Mouse (Mus musculus) urinary bladder, postnatal 14 days (tissue): ENCODE data around the gene Gnb3.

Experiments
- DNase-seq: peaks from one replicate; pipeline ENCODE4 v3.0.0; 2021; ENCODE audit warnings: low spot score

The Gnb3 gene

DNA sequence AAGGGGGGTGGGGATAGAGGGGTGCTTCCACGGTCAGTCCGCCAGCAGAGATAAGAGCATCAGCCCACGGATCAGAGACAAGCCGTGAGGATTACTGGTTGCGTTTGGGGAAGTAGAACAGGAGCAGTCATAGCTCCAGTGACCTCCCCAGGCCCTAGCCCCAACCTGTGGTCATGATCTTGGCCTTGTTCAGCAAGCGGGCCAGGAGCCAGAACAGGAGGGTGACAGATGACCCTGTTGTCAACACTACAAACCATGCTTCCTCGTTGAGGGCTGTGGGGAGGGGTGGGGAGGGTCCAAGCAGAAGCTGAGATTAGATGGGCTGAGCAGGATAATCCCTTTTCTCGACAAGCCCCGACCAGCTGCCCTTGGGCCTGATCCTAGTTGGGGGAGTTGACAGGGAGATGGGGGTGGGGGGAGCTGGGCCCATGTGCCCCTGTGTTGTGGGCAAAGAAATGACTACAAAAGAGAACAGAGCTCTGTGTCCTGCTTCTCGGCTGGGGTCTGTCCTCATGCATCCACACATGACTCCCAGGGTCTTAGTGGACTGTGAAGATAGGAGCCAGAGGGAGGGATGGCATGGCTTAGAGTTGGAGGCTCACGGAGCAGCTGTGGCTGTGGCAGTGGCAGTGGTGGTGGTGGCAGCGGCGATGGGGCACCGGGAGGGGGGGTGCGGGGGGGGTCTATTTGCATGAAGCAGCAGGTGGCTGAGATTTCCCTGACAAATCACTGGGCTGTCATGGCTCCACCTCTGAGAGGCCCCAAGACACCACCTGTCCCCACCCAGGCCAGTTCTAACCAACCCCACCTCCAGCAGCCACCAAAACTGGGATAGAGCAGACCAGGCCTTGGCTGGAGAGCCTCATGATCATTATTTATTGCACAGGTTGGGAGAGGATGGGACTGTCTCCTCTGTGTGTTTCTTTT, at the start of gene Gnb3:
TSS of gene Gnb3 (minus strand) at position 35 of the 927 bp plus-strand sequence.
- no peak for DNase-seq

DNA sequence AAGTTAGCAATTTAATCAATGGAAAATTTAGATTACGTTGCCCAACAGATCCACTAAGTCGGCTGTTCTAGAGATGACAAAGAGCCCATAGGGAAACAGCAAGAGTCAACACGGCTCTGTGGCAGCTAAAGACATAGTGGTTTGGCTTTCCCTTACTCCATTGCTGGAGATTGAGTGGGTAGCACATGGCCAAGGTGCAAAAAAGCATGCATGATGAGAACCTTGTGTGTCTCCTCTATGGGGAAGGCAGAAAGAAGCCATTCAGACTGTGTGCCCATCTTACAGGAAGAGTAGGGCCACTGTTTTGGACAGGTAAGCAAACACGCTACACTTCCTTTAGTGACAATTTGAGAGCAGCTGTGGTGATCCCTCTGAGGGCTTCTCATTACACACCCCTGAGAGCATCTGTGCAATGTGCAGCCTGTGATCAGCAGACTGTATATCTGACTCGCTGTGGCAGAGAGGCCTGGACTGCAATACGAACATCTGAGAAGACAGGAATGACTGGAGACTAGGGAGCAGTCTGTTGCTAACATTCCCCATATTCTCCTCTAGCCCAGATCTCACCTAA, 48.6 kb upstream of the Gnb3 start:
- DNase-seq: no peak

DNA sequence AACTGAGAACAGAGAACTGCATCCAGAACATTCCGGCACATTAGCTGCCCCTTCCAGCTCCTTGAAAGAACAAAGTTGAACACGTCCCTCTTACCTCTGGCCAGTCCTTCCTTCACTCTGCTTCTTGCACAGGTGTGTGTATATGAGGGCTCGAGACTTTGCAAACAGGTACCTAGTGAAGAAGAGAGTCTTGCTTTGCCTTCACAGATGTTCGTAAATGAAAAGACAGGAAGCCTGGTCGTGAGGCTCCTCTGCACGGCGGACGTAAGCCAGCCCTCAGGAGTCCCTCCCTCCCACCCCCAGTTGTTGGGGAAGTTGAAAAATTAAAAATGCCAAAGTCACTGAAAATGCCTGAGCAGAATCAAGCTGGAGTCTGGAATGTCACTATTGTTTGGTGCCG, 47.9 kb upstream of the Gnb3 start, which contains the start of gene Cd4:
TSS of gene Cd4 (minus strand) at position 236 of the 400 bp plus-strand sequence.
- no peak for DNase-seq

DNA sequence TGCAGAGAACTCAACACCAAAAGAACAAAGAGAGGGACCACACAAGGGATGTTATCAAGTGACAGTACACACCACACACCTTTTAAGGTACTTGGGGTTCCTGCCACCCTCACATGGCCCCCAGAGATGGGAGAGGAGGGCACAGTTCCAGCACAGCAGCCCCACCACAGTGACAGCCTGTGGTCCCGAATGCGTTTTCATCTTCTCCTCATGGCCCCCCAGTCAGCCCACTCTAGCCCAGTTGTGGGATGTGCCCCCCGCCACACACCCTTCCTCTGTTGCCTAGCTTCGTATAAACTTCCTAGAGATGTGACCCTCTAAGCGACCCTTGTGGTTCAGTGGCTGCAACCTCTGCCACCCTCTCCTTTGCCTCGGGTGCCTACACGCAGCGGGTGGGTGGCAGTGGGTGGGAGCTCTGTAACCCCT, 45.9 kb upstream of the Gnb3 start:
- DNase-seq: no peak

DNA sequence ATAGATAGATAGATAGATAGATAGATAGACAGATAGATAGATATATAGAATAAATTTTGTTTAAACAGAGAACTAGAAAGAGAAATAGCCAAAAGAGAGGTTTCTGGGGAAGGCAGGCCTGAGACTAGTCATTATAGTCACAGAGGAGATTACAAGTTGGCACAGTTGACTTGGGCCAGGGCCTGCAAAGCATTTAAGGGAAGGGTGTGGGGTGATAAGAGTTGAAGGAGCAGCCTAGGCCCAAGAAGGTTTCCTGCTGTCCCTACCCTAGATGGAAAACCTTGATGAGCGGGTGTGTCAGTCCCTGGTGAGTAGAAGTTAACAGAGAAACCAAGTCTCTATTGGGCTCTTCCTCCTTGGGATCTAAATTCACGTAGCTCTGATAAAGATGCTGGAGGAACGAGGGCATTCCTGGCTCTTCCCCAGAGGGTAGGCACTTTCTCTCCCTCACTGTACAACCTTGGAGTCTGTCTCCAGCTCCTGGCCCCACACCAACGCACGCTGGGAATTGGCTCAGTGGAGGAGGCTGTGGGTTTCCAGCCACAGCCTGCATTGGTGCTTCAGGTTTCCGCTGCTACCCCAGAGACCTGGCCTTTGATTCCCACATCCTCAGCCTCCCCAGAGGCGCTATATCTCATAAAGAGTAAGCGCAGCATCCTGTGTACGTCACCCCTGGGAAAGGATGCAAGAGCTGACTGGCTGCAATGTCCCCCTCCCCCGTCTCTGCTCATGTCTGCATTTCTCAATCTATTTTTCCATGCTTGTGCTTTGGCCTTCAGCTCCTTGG, 44.8 kb upstream of the Gnb3 start:
- DNase-seq: no peak

DNA sequence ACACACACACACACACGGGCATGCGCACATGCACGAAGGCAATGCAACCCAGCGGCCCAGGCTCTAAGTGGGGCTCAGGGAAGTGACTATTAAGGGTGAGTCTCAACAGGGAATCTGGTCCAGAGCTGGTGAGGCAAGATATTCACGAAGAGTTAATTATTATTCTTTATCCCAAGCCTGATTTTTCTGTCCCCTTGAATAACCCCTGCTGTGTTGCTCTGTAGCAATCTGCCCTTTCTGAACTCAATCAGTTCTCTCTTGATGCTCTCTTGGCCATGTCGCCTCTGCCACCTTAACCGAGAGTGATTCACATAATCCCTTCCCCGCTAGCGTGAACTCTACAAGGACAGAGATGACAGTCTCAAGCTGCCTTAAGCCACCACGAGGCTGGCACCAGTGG, 43.3 kb upstream of the Gnb3 start:
- no peak for DNase-seq

DNA sequence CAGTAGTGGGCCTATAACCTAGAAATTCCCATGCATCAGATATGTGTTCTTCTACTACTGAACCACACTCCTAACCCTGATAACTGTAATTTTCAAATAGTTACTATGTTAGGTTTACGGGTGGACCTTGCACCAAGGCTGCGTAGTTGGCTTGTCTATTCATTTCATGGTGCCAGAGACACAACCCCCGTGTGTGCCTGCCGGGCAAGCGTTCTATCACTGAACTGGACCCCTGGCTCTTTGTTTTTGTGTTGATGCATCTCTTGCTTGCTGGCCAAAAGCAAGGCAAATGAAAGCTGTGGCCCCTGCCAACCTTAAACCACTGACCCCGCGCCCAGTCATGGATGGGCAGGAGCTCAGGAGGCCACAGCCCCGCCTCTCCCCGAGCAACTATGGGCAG, 41.7 kb upstream of the Gnb3 start:
- no peak for DNase-seq

DNA sequence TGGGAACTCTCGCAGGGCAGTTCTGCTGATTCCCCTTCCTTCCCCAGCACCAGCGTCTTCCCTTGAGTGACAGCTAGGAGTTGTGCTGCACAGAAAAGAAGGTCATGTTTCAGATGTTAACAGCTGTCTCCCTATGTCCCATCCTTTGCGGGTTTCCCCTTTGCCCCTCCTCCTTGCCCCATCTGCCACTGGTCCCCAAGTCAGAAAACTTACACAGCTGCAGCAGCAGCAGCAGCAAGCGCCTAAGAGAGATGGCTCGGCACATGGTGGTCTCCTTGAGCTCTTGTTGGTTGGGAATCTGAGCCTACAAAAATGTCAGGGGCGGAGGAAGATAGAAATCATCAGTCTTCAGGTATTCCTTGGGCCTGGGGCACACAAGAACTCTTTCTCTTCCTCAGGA, 39.3 kb upstream of the Gnb3 start:
- DNase-seq: no peak

DNA sequence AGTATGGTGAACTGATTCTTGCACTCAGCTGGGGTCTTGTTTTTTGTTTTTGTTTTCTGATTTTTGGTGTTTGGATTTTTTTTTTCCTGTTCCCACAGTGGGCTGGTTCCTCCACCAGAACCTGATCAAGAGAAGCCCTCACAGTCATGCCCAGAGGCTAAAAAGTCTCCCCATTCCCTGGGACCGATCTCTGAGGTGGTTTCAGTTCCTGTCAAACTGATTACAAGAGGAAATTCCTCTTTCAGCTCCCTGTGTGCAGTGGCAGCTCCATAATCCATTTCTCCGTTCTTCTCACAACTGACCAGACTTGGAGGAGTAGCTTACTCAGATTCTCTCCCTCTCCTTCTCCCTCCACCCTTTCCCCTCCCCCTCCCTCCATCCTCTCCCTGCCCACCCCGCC, 34.3 kb upstream of the Gnb3 start:
- no peak for DNase-seq

DNA sequence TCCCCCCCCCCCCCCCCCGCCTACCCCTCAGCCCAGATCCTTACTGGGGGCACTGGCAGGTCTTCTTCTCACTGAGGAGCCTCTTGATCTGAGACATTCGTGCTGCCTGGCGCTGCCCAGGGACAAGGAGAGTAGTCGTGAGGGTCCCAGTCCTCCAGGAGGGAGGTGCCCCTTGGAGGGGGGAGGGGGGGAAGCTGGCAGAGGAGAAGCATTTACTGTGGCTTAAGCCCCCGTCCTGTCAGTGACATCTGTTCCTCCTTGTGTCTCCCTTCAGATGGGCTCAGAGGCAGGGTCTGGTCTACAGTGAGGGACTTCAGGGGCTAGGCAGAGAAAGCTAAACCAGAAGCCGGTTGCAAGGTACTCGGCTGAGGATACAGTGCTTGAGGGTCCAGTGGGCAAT, 26.5 kb upstream of the Gnb3 start:
- no peak for DNase-seq

DNA sequence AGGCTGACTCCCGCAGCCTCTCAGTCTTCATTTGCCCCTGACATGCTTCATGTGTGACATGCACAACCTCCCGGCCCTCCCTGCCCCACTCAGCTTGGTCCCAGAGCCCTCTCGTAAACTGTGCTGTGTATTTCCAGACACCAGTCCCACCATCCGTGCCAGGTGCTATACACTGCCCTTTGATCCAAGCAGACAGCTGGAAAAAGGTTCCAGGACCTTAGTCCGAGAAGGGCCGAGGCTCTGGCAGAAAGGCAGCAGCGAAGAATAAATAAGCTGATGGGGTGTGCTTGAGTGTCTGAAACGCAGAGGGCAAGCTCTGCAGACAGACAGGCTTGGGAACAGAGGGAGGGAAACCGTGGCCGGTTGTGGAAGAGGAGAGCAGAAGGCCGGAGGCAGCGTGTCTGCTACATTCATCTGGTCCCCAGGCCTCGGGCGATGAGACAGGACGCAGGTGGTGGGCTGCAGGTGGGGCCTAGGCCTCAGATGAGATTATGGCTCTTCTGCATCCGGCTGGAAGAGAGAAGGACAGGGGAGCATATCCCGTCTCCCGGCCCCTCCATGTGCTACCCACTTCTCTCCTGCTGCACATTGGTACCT, 25.8 kb upstream of the Gnb3 start:
- no peak for DNase-seq

DNA sequence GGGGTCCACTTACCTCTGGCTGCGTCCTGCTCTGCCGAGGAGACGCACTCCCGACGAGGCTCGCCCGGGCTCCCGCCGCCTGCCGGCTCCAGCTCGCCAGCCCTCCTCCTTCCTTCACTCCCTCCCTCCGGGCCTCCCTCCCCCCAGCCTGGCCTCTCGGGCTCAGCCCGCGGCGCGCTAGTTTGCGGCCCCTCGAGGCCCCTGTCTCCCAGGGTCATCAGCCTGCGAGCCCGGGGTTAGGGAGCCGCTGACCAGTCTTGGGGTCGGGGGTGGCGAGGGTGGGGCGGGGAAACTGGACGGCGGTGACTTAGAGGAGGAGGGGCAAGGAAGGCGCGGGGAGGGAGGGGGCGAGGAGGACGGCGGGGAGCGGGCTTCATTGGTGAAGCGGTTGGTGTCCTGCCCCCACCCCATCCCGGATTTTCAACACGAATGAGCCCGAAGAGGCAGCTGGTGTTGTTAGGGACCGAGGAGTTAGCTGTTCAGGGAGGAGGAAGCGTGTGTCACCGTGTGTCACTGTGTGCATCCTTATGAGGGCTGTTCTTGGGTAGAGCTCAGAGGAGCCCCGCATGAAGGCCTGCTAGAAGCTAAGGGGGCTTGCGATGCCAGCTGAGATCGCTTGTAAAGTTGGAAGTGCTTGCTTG, 23.7 kb upstream of the Gnb3 start, which contains the start of gene Gpr162:
TSS of gene Gpr162 (minus strand) at position 326 of the 641 bp plus-strand sequence.
- DNase-seq: peak; percentile 68

DNA sequence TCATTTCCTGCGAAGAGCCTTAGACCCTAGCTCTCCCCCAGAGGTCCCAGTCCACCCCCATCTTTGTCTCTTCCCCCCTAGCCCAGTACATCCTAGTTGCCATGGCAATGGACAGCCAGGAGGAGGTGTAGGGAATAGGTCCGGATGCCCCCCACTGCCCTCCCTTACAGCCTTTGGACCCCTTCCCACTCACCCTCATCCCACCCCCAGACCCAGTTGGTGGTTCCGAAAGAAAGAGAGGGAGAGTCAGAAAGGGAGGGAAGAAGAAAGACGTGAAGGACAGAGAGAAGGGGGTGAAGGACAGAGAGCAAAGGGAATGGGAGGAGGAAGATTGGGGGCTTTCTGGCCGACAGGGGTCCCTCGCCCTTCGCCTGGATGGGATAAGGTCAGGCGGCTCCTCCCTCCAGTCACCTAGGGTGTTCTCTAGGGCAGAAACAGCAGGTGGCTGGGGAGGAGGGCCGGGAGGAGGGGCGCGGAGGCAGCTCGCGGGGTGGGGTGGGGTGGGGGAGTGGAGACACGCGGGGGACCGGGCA, 23.1 kb upstream of the Gnb3 start:
- DNase-seq: no peak

DNA sequence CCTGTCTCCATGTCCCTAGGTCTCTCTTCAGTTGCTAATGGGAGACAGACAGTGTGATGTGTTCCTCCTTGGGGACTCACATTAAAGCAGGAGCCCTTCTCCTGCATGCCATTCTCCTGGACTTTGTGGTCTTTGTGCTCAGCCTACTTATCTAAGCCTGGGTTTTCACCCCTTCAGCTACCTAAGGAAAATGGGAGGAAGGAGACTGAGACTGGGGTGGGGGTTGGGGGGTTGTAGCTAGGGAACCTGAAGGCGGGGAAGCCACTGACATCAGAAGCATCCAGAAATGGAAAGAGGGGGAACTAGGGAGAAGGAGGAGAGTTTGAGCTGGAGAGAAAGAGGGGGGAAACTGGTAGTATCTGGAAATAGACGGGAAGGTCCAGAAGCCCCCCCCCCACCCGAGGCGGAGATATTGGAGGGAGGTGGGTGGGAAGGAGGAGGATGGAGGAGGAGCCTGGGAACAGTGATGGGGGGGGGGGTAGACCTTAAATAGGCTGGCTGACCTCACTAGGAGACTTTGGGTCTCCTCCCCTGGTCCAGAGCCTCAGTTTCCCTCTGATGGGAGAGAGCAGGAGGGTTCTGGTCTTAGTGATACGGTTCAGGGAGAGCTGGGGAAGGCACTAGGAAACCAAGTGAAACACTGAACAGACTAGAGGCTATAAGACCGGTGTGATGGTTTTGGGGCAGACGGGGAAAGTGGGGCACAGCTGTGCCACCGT, 22.5 kb upstream of the Gnb3 start:
- DNase-seq: no peak

DNA sequence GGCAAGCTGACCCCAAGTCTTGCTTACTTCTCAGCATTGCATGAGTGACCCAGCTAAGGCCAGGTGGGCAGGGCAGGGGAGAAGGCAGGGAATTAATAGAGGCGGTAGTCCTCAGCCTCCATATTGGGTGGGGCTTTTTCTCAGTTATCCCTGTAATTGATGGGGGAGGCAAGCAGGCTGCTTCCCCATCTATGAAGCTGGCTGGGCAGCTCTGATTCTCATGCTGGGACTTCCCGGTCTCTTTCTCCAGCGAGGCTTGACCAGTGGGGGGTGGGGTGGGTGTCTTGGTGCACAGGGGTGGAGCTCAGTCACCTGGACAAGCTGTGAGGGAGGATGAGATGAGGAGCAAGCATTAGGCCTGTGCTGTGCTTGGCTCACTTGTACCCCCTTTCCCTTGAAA, 21.7 kb upstream of the Gnb3 start:
- DNase-seq: no peak

DNA sequence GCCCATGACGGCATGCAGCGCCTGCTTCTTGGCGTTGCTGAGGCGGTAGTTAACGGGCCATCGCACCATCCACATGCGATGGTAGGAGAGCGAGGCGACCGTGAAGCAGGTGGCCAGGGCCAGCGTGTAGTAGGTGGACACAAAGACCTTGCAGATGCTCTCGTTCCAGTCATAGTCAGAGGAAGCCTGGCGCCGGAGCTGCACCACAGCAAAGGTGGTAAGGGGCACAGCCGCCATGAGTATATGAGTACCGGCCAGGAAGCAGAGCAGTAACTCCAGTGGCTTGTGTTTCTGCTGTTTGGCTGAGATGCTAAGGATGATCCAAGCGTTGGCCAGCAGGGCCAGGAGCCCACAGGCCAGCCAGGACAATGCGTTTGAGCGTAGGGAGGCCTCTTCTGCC, 21.2 kb upstream of the Gnb3 start:
- no peak for DNase-seq

DNA sequence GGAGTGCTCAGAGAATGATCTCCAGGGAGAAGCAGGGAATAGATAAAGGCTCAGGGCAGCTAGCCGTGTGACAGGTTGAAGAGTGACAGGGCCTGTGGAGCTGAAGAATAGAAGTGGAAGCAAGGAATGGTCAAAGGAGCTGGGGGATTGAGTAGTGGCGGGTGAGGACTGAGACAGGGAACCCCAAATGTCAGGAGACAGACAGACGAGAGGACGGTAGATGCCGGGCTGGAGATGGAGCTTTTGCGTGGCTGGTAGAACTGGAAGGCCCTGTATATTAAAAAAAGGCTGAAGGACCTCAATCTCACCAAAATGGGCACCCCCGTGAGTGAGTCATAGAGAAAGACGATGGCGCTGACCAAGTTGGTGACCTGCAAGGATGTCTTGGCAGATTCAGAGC, 20.4 kb upstream of the Gnb3 start:
- DNase-seq: no peak

DNA sequence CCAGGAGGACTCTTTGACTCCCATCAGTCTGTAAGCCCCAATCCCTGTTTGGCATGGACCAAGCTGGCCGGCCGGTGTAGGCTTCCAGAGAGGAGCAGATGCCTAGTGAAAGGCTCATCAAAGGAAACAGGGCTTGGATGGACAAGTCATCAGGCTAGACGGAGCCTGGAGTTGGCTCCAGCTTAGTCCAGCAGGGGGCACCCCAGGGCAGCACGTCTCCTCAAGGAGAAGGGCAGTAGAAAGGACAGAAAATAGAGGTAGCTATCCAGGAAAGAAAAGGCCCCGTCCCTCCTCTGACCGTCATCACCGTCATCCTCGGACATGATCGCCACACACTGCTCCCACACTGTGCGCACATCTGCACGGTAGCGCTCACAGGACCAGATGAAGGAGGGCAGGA, 19.6 kb upstream of the Gnb3 start:
- DNase-seq: peak; percentile 90

DNA sequence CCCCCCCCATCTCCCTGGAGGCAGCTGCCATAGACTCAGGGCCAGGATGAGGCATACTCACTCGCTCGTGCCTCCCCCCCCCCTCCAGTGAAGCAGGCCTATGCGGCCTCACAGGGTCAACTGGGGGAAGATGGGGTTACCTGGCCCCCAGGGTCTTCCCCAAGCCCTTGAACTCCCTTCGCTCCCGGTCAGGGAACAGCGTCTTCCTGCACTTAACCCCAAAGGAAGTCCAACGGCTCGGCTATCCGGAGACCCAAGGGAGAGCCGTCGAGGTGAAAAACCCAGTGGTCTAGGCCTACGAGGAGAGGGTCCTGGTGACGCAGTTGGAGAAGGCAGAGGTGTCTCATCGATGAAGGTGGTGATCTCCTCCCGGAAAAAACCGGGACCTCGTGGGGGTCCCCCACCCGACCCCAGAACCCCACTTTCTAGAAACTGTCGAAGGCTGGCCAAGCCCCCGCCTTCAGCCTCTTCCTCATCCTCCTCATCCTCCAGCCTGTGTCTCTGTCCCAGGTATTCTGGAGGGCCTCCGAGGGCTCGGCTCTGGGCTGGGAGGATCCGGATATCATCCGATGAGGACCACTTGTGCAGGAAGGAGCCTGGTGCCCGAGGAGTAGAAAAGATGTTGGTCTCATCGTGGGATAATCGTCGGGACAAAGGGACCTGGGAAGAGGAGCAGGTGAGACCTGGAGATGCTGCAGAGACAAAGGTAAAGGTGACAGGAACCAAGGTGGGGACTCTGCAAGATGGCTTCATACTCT, 18.7 kb upstream of the Gnb3 start:
- DNase-seq: no peak
